Mouse (Mus musculus) CD4-positive, CD25-positive, alpha-beta regulatory T cell, adult 4 months (primary cell): ENCODE results near the gene Tspan17. TPM values are rescaled to one million over a fixed set of nuclear protein-coding genes. Genes with fewer than 3 reads are reported as not detected.

ENCODE experiments used
- ATAC-seq: one replicate; pipeline ENCODE4 v1.8.0; 2017
- polyA plus RNA-seq, 2 experiments: library from polyadenylated mRNA; unstranded; fragments of 100-300 nt; shearing (Covaris generic); gene quantifications; one replicate each; pipeline ENCODE4 v1.2.1; 2017

The Tspan17 gene
- polyA plus RNA-seq, 2 experiments from 2014 or later, result 2.1 to 2.7 TPM

GRCm38 (mm10) chr13:54808067-54808466 is 18.9 kb downstream of the Tspan17 start:
- ATAC-seq, result no peak

GRCm38 (mm10) chr13:54811476-54811875 is 22.3 kb downstream of the Tspan17 start:
- ATAC-seq, result no peak

- ATAC-seq, result no peak
These were observed 24.2 kb downstream of the Tspan17 start for GRCm38 (mm10) chr13:54813381-54813780.

GRCm38 (mm10) chr13:54818399-54819254 is 29.4 kb downstream of the Tspan17 start:
- ATAC-seq, result no peak

- ATAC-seq, result no peak
These were observed 31.9 kb downstream of the Tspan17 start for GRCm38 (mm10) chr13:54821106-54821505.

GRCm38 (mm10) chr13:54821931-54822330 is 32.8 kb downstream of the Tspan17 start:
- no peak for ATAC-seq

GRCm38 (mm10) chr13:54824111-54824931 is 35.1 kb downstream of the Tspan17 start:
- no peak for ATAC-seq

GRCm38 (mm10) chr13:54827992-54828391 is 38.8 kb downstream of the Tspan17 start:
- ATAC-seq, result no peak

GRCm38 (mm10) chr13:54828508-54828907 is 39.3 kb downstream of the Tspan17 start:
- ATAC-seq, result no peak

GRCm38 (mm10) chr13:54829450-54829849 is 40.3 kb downstream of the Tspan17 start:
- ATAC-seq, result no peak

GRCm38 (mm10) chr13:54836351-54837030 is 47.3 kb downstream of the Tspan17 start:
- ATAC-seq, result no peak

- ATAC-seq, result no peak
These were observed 47.9 kb downstream of the Tspan17 start for GRCm38 (mm10) chr13:54837061-54837460.

- ATAC-seq, result no peak
These were observed 48.3 kb downstream of the Tspan17 start for GRCm38 (mm10) chr13:54837471-54837889.

- no peak for ATAC-seq
These were observed 49.4 kb downstream of the Tspan17 start for GRCm38 (mm10) chr13:54838540-54838939.

- no peak for ATAC-seq
These were observed 50.0 kb downstream of the Tspan17 start for GRCm38 (mm10) chr13:54839211-54839610.

- ATAC-seq, result no peak
These were observed 55.4 kb downstream of the Tspan17 start for GRCm38 (mm10) chr13:54844579-54844978.

Other genes starting within 250 kb of the Tspan17 start
- gene 4833439L19Rik, start 223.9 kb upstream of the Tspan17 start, polyA plus RNA-seq, result 100 to 1,000 TPM in 1 of 2 experiments, 10 to 100 TPM in 1; 67.3 to 104 TPM
- 1 to 10 TPM; 3.8 to 5.0 TPM for gene Arl10, start 214.4 kb upstream of the Tspan17 start, polyA plus RNA-seq
- gene Nop16, start 199.3 kb upstream of the Tspan17 start, polyA plus RNA-seq, result 10 to 100 TPM; 59.5 to 64.6 TPM
- gene Higd2a, start 199.2 kb upstream of the Tspan17 start, polyA plus RNA-seq, result 100 to 1,000 TPM in 1 of 2 experiments, 10 to 100 TPM in 1; 98.7 to 110 TPM
- gene Cltb, start 178.0 kb upstream of the Tspan17 start, polyA plus RNA-seq, result 10 to 100 TPM; 15.6 to 16.2 TPM
- 100 to 1,000 TPM in 1 of 2 experiments, 10 to 100 TPM in 1; 86.1 to 109 TPM for gene Faf2, start 167.6 kb upstream of the Tspan17 start, polyA plus RNA-seq
- 10 to 100 TPM; 25.5 to 30.0 TPM for gene Rnf44, start 95.5 kb upstream of the Tspan17 start, polyA plus RNA-seq
- not detected for gene Cdhr2, start 87.9 kb upstream of the Tspan17 start, polyA plus RNA-seq
- gene Gprin1, start 39.5 kb upstream of the Tspan17 start, polyA plus RNA-seq, result not detected
- gene Sncb, start 22.8 kb upstream of the Tspan17 start, polyA plus RNA-seq, result 1 to 10 TPM in 1 of 2 experiments, under 1 TPM in 1; 0.30 to 1.1 TPM
- gene Eif4e1b, start 5.4 kb upstream of the Tspan17 start, polyA plus RNA-seq, result not detected
- gene Unc5a, start 160.0 kb downstream of the Tspan17 start, polyA plus RNA-seq, result under 1 TPM in 1 of 2 experiments, not detected in 1; 0.46 TPM
- 1 to 10 TPM in 1 of 2 experiments, under 1 TPM in 1; 0.50 to 1.8 TPM for gene Hk3, start 232.0 kb downstream of the Tspan17 start, polyA plus RNA-seq